Mouse (Mus musculus): Measurements from ENCODE around the gene Hpca. TPM values are rescaled to one million over a fixed set of nuclear protein-coding genes. Genes with fewer than 3 reads are reported as not detected.

Gene Hpca
- total RNA-seq (2014; rRNA removed) (129 and 214 TPM in 2 replicates), polyA plus RNA-seq (2015; fragmentation: Nextera tagmentation; extraction: Ambion mirVana) (110 and 128 TPM in 2 replicates)

DNA sequence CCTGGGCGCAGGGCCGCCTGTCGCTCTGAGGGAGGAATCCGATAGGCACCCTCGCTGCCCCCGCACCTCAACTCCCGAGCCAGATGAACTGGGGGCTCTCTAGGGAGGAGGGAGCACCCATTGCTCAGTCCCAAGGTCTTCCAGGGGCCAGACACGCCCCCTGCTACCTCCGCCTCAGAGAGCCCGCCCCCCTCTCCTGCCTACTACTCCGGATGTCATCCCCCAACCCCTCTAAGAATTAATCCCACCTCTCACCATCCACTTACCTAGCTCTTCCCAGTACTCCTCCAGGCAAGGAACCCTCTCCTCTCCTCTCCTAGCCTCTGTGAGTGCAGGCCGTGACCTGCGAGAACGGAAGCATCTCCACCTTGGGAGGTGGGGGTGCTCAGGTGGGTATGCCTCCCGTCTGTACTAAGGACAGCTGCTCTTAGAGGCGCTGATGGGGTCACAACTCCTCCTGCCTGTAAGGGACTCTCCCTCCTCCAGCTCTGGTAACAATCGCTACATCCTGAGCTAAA lies at the start of gene Hpca:
TSS of gene Hpca (minus strand) at position 468 of the 518 bp plus-strand sequence.
- Histone ChIP-seq H3K4me1 (ENCODE audit: insufficient read depth) (peaks cover 13% of the 10 kb centered on the region), H3K4me2 (ENCODE audit: low read depth) (peak within 1 kb of the TSS; percentile 91), H3K4me3 (ENCODE audit: low read depth, low read length) (peak within 1 kb of the TSS; percentile 59), H3K9me3 (ENCODE audit: low read length) (no peaks in the 10 kb centered on the region), H3K9ac (peak within 1 kb of the TSS; percentile 80), H3K27ac (ENCODE audit: low read depth, low read length) (peak within 1 kb of the TSS; percentile 67), H3K36me3 (ENCODE audit: insufficient read depth) (no peaks in the 10 kb centered on the region), H3K27me3 (ENCODE audit: insufficient read depth, low read length) (0 out of 2 replicates have a peak, but pooled peaks cover 3% of the 10 kb centered on the region)
- TF ChIP-seq CTCF (IDR thresholded peaks at IDR 0.05; ENCODE audit: low read depth): no peak
- WGBS: 2% methylated on average over 17 of the region's 17 CpGs
- DNase-seq (peak; percentile 50), ATAC-seq (peak; percentile 58)

DNA sequence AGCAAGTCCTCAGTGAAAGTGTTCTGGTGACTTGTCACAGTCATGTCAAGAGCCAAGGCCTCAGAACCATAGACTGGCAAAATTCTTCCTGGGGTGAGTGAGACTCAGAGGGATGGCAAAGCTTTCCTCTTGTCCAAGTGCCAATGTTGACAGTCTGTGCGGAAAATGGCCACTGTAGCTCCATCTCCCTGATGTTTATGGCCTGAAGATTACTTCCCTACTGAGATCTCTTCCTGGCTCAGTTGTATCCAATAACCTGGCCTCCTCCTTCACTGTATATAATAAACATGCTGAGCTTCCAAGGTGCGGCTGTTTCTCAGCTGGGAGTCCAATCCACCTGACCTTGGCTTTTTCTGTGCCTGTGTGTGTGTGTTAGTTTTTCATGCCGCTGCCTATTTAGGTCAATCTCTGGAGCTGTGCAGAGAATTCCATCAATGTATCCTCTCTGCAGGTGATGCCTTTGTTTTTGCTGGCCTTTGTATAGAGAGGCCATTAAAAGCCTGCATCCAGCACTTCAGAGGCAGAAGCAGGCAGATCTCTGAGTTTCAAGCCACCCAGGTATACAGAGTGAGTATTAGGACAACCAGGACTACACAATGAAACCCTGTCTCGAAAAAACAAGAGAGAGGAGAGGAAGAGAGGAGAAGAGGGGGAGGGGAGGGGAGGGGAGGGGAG lies 39.9 kb upstream of the Hpca start:
- H3K27me3 ChIP-seq (ENCODE audit: insufficient read depth, low read length): no peaks in the 10 kb centered on the region
- ATAC-seq (no peak), DNase-seq (no peak)
- no peaks in the 10 kb centered on the region; the same call in none of the 2 replicates for H3K4me1 ChIP-seq (ENCODE audit: insufficient read depth)
- no peak overlapping the region for H3K4me2 ChIP-seq (ENCODE audit: low read depth)
- 75% methylated on average over 4 of the region's 4 CpGs for WGBS
- no peak overlapping the region for H3K4me3 ChIP-seq (ENCODE audit: low read depth, low read length)
- H3K27ac ChIP-seq (ENCODE audit: low read depth, low read length): no peak overlapping the region
- no peak for TF ChIP-seq CTCF (IDR thresholded peaks at IDR 0.05; ENCODE audit: low read depth)
- no peak overlapping the region for H3K9ac ChIP-seq
- H3K36me3 ChIP-seq (ENCODE audit: insufficient read depth): peaks cover 11% of the 10 kb centered on the region; the same call in 1 of the 2 replicates
- H3K9me3 ChIP-seq (ENCODE audit: low read length): no peaks in the 10 kb centered on the region

DNA sequence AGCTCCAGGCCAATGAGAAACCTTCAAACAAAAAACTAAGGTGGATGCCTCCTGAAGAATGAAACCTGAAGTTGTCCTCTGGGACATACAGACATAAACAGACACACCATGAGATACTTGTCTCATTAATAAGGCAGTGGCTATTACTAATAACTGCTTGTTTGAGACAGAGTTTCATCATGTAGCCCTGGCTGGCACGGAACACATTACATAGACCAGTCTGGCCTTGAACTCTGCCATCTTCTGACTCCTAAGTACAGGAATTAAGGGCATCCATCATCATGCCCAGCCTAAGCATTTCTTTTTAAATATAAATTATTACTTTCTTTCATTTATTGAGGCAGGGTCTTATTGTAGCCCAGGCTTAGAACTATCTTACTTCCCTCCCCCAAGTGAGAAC lies 39.2 kb upstream of the Hpca start:
- H3K4me1 ChIP-seq (ENCODE audit: insufficient read depth): no peaks in the 10 kb centered on the region; the same call in none of the 2 replicates
- ATAC-seq (no peak), DNase-seq (no peak)
- no peak overlapping the region for H3K9ac ChIP-seq
- 95% methylated on average over 1 of the region's 1 CpGs for WGBS
- TF ChIP-seq CTCF (IDR thresholded peaks at IDR 0.05; ENCODE audit: low read depth): no peak
- H3K9me3 ChIP-seq (ENCODE audit: low read length): no peaks in the 10 kb centered on the region
- H3K27me3 ChIP-seq (ENCODE audit: insufficient read depth, low read length): no peaks in the 10 kb centered on the region
- H3K36me3 ChIP-seq (ENCODE audit: insufficient read depth): peaks cover 11% of the 10 kb centered on the region; the same call in 1 of the 2 replicates
- H3K27ac ChIP-seq (ENCODE audit: low read depth, low read length): no peak overlapping the region
- no peak overlapping the region for H3K4me2 ChIP-seq (ENCODE audit: low read depth)
- no peak overlapping the region for H3K4me3 ChIP-seq (ENCODE audit: low read depth, low read length)

DNA sequence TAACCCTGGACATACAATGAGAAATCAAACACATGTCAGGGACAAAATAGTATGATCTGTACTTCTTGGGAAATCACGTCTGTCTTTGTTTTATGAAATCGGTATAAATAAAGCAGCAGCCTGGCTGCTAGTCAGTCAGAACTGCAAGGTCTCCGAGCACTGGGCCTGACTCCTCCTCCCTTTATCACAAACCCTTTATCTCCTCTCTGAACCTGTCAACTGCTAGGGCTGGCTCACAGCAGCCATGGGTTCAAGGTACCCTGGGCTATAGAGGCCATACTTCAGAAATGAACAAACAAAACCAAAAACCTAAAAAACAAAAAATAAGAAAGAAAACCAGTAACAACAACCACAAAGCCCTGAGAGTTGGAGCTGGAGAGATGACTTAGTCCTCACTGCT lies 36.7 kb upstream of the Hpca start:
- no peak for TF ChIP-seq CTCF (IDR thresholded peaks at IDR 0.05; ENCODE audit: low read depth)
- no peak overlapping the region for H3K4me2 ChIP-seq (ENCODE audit: low read depth)
- H3K27ac ChIP-seq (ENCODE audit: low read depth, low read length): no peak overlapping the region; the same call in 1 of the 2 replicates
- DNase-seq: no peak
- no peaks in the 10 kb centered on the region for H3K27me3 ChIP-seq (ENCODE audit: insufficient read depth, low read length)
- no peak for ATAC-seq
- WGBS: 41% methylated on average over 3 of the region's 3 CpGs
- H3K4me1 ChIP-seq (ENCODE audit: insufficient read depth): no peaks in the 10 kb centered on the region; the same call in none of the 2 replicates
- H3K9ac ChIP-seq: no peak overlapping the region
- H3K36me3 ChIP-seq (ENCODE audit: insufficient read depth): peaks cover 17% of the 10 kb centered on the region
- H3K4me3 ChIP-seq (ENCODE audit: low read depth, low read length): no peak overlapping the region
- no peaks in the 10 kb centered on the region for H3K9me3 ChIP-seq (ENCODE audit: low read length)

- no peak overlapping the region for H3K4me2 ChIP-seq (ENCODE audit: low read depth)
- H3K9ac ChIP-seq: no peak overlapping the region
- 88% methylated on average over 5 of the region's 5 CpGs for WGBS
- no peak overlapping the region for H3K27ac ChIP-seq (ENCODE audit: low read depth, low read length)
- no peaks in the 10 kb centered on the region for H3K9me3 ChIP-seq (ENCODE audit: low read length)
- no peak for TF ChIP-seq CTCF (IDR thresholded peaks at IDR 0.05; ENCODE audit: low read depth)
- H3K27me3 ChIP-seq (ENCODE audit: insufficient read depth, low read length): no peaks in the 10 kb centered on the region
- DNase-seq (no peak), ATAC-seq (no peak)
- H3K4me3 ChIP-seq (ENCODE audit: low read depth, low read length): no peak overlapping the region
- no peaks in the 10 kb centered on the region; the same call in none of the 2 replicates for H3K4me1 ChIP-seq (ENCODE audit: insufficient read depth)
- peaks cover 19% of the 10 kb centered on the region for H3K36me3 ChIP-seq (ENCODE audit: insufficient read depth)
Measured at GRCm38 (mm10) chr4:129157541-129157940, 35.7 kb upstream of the Hpca start.

- Histone ChIP-seq H3K27ac (ENCODE audit: low read depth, low read length) (no peak overlapping the region), H3K27me3 (ENCODE audit: insufficient read depth, low read length) (no peaks in the 10 kb centered on the region), H3K4me3 (ENCODE audit: low read depth, low read length) (no peak overlapping the region), H3K4me2 (ENCODE audit: low read depth) (no peak overlapping the region), H3K9me3 (ENCODE audit: low read length) (no peaks in the 10 kb centered on the region), H3K36me3 (ENCODE audit: insufficient read depth) (peaks cover 23% of the 10 kb centered on the region), H3K4me1 (ENCODE audit: insufficient read depth) (no peaks in the 10 kb centered on the region), H3K9ac (no peak overlapping the region)
- 90% methylated on average over 4 of the region's 4 CpGs for WGBS
- no peak for TF ChIP-seq CTCF (IDR thresholded peaks at IDR 0.05; ENCODE audit: low read depth)
- DNase-seq (no peak), ATAC-seq (no peak)
Measured at GRCm38 (mm10) chr4:129151276-129151811, 29.5 kb upstream of the Hpca start.

DNA sequence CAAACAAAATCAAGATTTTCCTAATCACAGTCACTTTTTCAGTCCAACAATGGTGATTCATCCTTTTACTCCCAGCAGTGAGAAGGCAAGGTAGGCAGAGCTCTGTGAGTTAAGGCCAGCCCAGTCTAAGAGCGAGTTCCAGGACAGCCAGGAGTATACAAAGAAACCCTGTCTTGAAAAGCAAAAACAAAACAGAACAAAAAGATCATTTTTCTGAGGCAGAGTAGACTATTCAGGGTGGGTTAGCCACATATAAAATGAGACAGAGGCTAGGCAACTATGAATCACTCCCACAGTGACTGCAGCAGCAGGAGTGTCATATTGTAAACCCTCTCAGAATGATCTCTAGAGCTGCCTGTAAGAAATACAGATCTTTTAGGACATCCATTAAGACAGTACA lies 27.5 kb upstream of the Hpca start:
- Histone ChIP-seq H3K36me3 (ENCODE audit: insufficient read depth) (peaks cover 12% of the 10 kb centered on the region), H3K4me1 (ENCODE audit: insufficient read depth) (peaks cover 9% of the 10 kb centered on the region), H3K9ac (no peak overlapping the region), H3K9me3 (ENCODE audit: low read length) (no peaks in the 10 kb centered on the region), H3K27me3 (ENCODE audit: insufficient read depth, low read length) (no peaks in the 10 kb centered on the region), H3K4me2 (ENCODE audit: low read depth) (no peak overlapping the region), H3K27ac (ENCODE audit: low read depth, low read length) (no peak overlapping the region), H3K4me3 (ENCODE audit: low read depth, low read length) (no peak overlapping the region)
- DNase-seq: no peak
- no peak for ATAC-seq
- 69% methylated on average over 1 of the region's 1 CpGs for WGBS
- TF ChIP-seq CTCF (IDR thresholded peaks at IDR 0.05; ENCODE audit: low read depth): no peak
